Mouse (Mus musculus): ENCODE results near the gene Plxnd1.

GRCm38 (mm10) chr6:115969103-115969502 is 25.7 kb downstream of the Plxnd1 start:
- TF ChIP-seq POLR2A (IDR thresholded peaks at IDR 0.05; ENCODE audit: low read depth, low read length) = no peak
- TF ChIP-seq CTCF (IDR thresholded peaks at IDR 0.05; ENCODE audit: borderline replicate concordance, insufficient read depth, low read length) = no peak
